Mouse (Mus musculus) left cerebral cortex, adult 9 months (tissue): Measurements from ENCODE around the gene Letmd1.
"Not testable (repeated sequence)": the region's sequence is repeated elsewhere in the genome, so short reads cannot be mapped to it uniquely, and the experiment has no call there.

ENCODE experiments used
- DNase-seq, 2 experiments: peaks; one replicate each; pipeline ENCODE4 v3.0.0; 2022; ENCODE audit warnings: low spot score in 2 of 2

Gene Letmd1

GRCm38 (mm10) chr15:100499506-100499905 is 30.7 kb downstream of the Letmd1 start:
- DNase-seq, result not testable (repeated sequence)

GRCm38 (mm10) chr15:100508454-100509167 is 39.8 kb downstream of the Letmd1 start:
- no peak for DNase-seq

GRCm38 (mm10) chr15:100510072-100510471 is 41.2 kb downstream of the Letmd1 start:
- DNase-seq, result no peak

- DNase-seq, result no peak
These were observed 44.6 kb downstream of the Letmd1 start for GRCm38 (mm10) chr15:100513387-100513786.

GRCm38 (mm10) chr15:100515121-100515520 is 46.3 kb downstream of the Letmd1 start:
- no peak for DNase-seq

- DNase-seq, result no peak
These were observed 51.5 kb downstream of the Letmd1 start for GRCm38 (mm10) chr15:100520306-100520705.

- no peak for DNase-seq
These were observed 56.6 kb downstream of the Letmd1 start for GRCm38 (mm10) chr15:100525405-100525804.

GRCm38 (mm10) chr15:100527900-100528299 is 59.1 kb downstream of the Letmd1 start:
- no peak for DNase-seq
